Mouse (Mus musculus) liver, postnatal 0 days (tissue): ENCODE measurements around the gene Olfm1. TPM values are rescaled to one million over a fixed set of nuclear protein-coding genes. Genes with fewer than 3 reads are reported as not detected.

Source experiments
- ATAC-seq: fragments of 200-750 bp; cut with Nextera tagmentation; 2 replicates; pipeline ENCODE4 v1.8.0; 2017; ENCODE audit warnings: mild to moderate bottlenecking, moderate library complexity
- DNase-seq: peaks from one replicate; pipeline ENCODE4 v3.0.0-alpha.2; 2016
- H3K27ac ChIP-seq: fragments of 300-500 bp; sonication (generic); 2 replicates; pipeline ENCODE4 v1.5.1; 2014; ENCODE audit warnings: antibody characterized with exemption, moderate library complexity, mild to moderate bottlenecking, low read depth
- H3K27me3 ChIP-seq: fragments of 300-500 bp; sonication (generic); 2 replicates; pipeline ENCODE4 v1.6.1; 2014; ENCODE audit warnings: low read length, control low read depth, mixed read lengths; ENCODE audit not compliant: insufficient read depth
- H3K36me3 ChIP-seq: fragments of 300-500 bp; sonication (generic); replicated peaks from 2 replicates; pipeline ENCODE4 v1.6.1; 2014; ENCODE audit warnings: mild to moderate bottlenecking, control low read depth, low read length, moderate library complexity, mixed read lengths; ENCODE audit not compliant: insufficient read depth
- H3K4me1 ChIP-seq: fragments of 300-500 bp; sonication (generic); 2 replicates; pipeline ENCODE4 v1.6.1; 2014; ENCODE audit warnings: antibody characterized with exemption, mild to moderate bottlenecking, control low read depth; ENCODE audit not compliant: insufficient read depth
- H3K4me2 ChIP-seq: fragments of 300-500 bp; sonication (generic); 2 replicates; pipeline ENCODE4 v1.6.1; 2014; ENCODE audit warnings: low read depth, mild to moderate bottlenecking, low read length, moderate library complexity, mixed read lengths
- H3K4me3 ChIP-seq: fragments of 300-500 bp; sonication (generic); 2 replicates; pipeline ENCODE4 v1.5.1; 2014; ENCODE audit warnings: low read depth, low read length
- H3K9ac ChIP-seq: fragments of 300-500 bp; sonication (generic); replicated peaks from 2 replicates; pipeline ENCODE4 v1.6.1; 2014; ENCODE audit warnings: mild to moderate bottlenecking, moderate library complexity
- H3K9me3 ChIP-seq: fragments of 300-500 bp; sonication (generic); 2 replicates; pipeline ENCODE4 v1.6.1; 2016; ENCODE audit warnings: mild to moderate bottlenecking, control low read depth, low read length, mixed read lengths
- CTCF ChIP-seq: sonication (generic); IDR thresholded peaks from 2 replicates; pipeline ENCODE4 v1.5.1; 2016; ENCODE audit warnings: antibody characterized with exemption, low read depth
- EP300 ChIP-seq: IDR thresholded peaks from 2 replicates; pipeline ENCODE4 v1.6.1; 2016; ENCODE audit warnings: antibody characterized with exemption, low read depth, mild to moderate bottlenecking
- WGBS: fragments of 180-500 bp; shearing (Covaris S2); extraction: QIAGEN DNeasy Blood & Tissue Kit; methylation state at CpG from one replicate; pipeline ENCODE4 v1.1.7; 2014; ENCODE audit not compliant: insufficient replicate concordance; 5-methylcytosine and 5-hydroxymethylcytosine counted together
- polyA plus RNA-seq: library from polyadenylated mRNA; unstranded; fragments of >200 nt; fragmentation: Nextera tagmentation; extraction: Ambion mirVana; gene quantifications from 2 replicates; pipeline ENCODE4 v1.2.1, GENCODE M21; 2015

Olfm1 gene
- polyA plus RNA-seq, 1 experiment from 2014 or later: 2.4 TPM

GRCm38 (mm10) chr2:28244667-28245395, 52.0 kb downstream of the Olfm1 start:
- no peak overlapping the region for H3K4me2 ChIP-seq

GRCm38 (mm10) chr2:28246110-28246653, 53.4 kb downstream of the Olfm1 start:
- Histone ChIP-seq H3K27ac (no peak overlapping the region), H3K4me3 (no peak overlapping the region), H3K36me3 (no peaks in the 10 kb centered on the region), H3K27me3 (no peaks in the 10 kb centered on the region), H3K4me1 (no peaks in the 10 kb centered on the region), H3K4me2 (no peak overlapping the region), H3K9ac (no peak overlapping the region), H3K9me3 (no peaks in the 10 kb centered on the region)
- no peak for ATAC-seq
- DNase-seq: no peak
- WGBS: 61% methylated on average over 5 of the region's 5 CpGs
- no peak for TF ChIP-seq CTCF
- TF ChIP-seq EP300: no peak

More at GRCm38 (mm10) chr2:28244667-28245395, 52.0 kb downstream of the Olfm1 start:
- H3K9me3 ChIP-seq: no peaks in the 10 kb centered on the region
- ATAC-seq (no peak), DNase-seq (no peak)
- WGBS: 61% methylated on average over 8 of the region's 8 CpGs
- H3K27me3 ChIP-seq: no peaks in the 10 kb centered on the region
- no peak for TF ChIP-seq EP300
- no peak for TF ChIP-seq CTCF
- no peak overlapping the region for H3K4me3 ChIP-seq
- no peaks in the 10 kb centered on the region for H3K36me3 ChIP-seq
- H3K9ac ChIP-seq: no peak overlapping the region
- H3K27ac ChIP-seq: no peak overlapping the region
- H3K4me1 ChIP-seq: no peaks in the 10 kb centered on the region

GRCm38 (mm10) chr2:28247098-28247497, 54.3 kb downstream of the Olfm1 start:
- H3K4me2 ChIP-seq: no peak overlapping the region
- H3K9ac ChIP-seq: no peak overlapping the region
- H3K36me3 ChIP-seq: no peaks in the 10 kb centered on the region
- H3K4me3 ChIP-seq: no peak overlapping the region
- no peak overlapping the region for H3K27ac ChIP-seq
- H3K4me1 ChIP-seq: no peaks in the 10 kb centered on the region
- ATAC-seq (no peak), DNase-seq (no peak)
- WGBS: 68% methylated on average over 11 of the region's 11 CpGs
- TF ChIP-seq CTCF: no peak
- no peak for TF ChIP-seq EP300
- no peaks in the 10 kb centered on the region for H3K9me3 ChIP-seq
- H3K27me3 ChIP-seq: no peaks in the 10 kb centered on the region

- 68% methylated on average over 4 of the region's 4 CpGs for WGBS
- TF ChIP-seq CTCF (no peak), EP300 (no peak)
These were observed 59.8 kb downstream of the Olfm1 start for GRCm38 (mm10) chr2:28252554-28252953.

GRCm38 (mm10) chr2:28256029-28256428, 63.2 kb downstream of the Olfm1 start:
- Histone ChIP-seq H3K36me3 (no peaks in the 10 kb centered on the region), H3K27me3 (0 out of 2 replicates have a peak, but pooled peaks cover 3% of the 10 kb centered on the region), H3K9ac (no peak overlapping the region), H3K9me3 (no peaks in the 10 kb centered on the region), H3K27ac (no peak overlapping the region), H3K4me3 (no peak overlapping the region), H3K4me1 (no peaks in the 10 kb centered on the region), H3K4me2 (no peak overlapping the region)
- ATAC-seq: no peak
- TF ChIP-seq CTCF (no peak), EP300 (no peak)
- DNase-seq: no peak
- WGBS: 85% methylated on average over 7 of the region's 7 CpGs

More at GRCm38 (mm10) chr2:28252554-28252953, 59.8 kb downstream of the Olfm1 start:
- H3K4me1 ChIP-seq: no peaks in the 10 kb centered on the region
- no peak overlapping the region for H3K9ac ChIP-seq
- no peaks in the 10 kb centered on the region for H3K36me3 ChIP-seq
- DNase-seq (no peak), ATAC-seq (no peak)
- no peak overlapping the region for H3K4me2 ChIP-seq
- no peak overlapping the region for H3K4me3 ChIP-seq
- no peaks in the 10 kb centered on the region for H3K9me3 ChIP-seq
- H3K27me3 ChIP-seq: no peaks in the 10 kb centered on the region
- H3K27ac ChIP-seq: no peak overlapping the region

GRCm38 (mm10) chr2:28261438-28261837, 68.6 kb downstream of the Olfm1 start:
- DNase-seq (no peak), ATAC-seq (no peak)
- Histone ChIP-seq H3K36me3 (no peaks in the 10 kb centered on the region), H3K4me3 (no peak overlapping the region), H3K27me3 (0 out of 2 replicates have a peak, but pooled peaks cover 3% of the 10 kb centered on the region), H3K4me1 (no peaks in the 10 kb centered on the region), H3K4me2 (no peak overlapping the region), H3K27ac (no peak overlapping the region), H3K9me3 (no peaks in the 10 kb centered on the region), H3K9ac (no peak overlapping the region)
- WGBS: 48% methylated on average over 3 of the region's 3 CpGs
- no peak for TF ChIP-seq EP300
